Mouse (Mus musculus) bone marrow, adult 2 months (tissue): Measurements from ENCODE around the gene Plekhf1.

ENCODE experiments used
- CTCF ChIP-seq: fragments of 200-500 bp; IDR thresholded peaks from 2 replicates; pipeline ENCODE4 v1.5.1; 2011; ENCODE audit warnings: low read length, control low read depth; ENCODE audit not compliant: control insufficient read depth, insufficient read depth
- POLR2A ChIP-seq: fragments of 200-500 bp; IDR thresholded peaks from 2 replicates; pipeline ENCODE4 v1.6.1; 2011; ENCODE audit warnings: low read depth, mild to moderate bottlenecking, control low read depth, low read length, borderline replicate concordance; ENCODE audit not compliant: control insufficient read depth

- TF ChIP-seq POLR2A (no peak), CTCF (no peak)
Measured at GRCm38 (mm10) chr7:38174321-38175148, 53.3 kb downstream of the Plekhf1 start.
